Mouse (Mus musculus): Measurements from ENCODE around the gene Dgcr8.
A peak's percentile ranks its signal among the peaks of the same experiment; 100 is the strongest.

Gene Dgcr8

DNA sequence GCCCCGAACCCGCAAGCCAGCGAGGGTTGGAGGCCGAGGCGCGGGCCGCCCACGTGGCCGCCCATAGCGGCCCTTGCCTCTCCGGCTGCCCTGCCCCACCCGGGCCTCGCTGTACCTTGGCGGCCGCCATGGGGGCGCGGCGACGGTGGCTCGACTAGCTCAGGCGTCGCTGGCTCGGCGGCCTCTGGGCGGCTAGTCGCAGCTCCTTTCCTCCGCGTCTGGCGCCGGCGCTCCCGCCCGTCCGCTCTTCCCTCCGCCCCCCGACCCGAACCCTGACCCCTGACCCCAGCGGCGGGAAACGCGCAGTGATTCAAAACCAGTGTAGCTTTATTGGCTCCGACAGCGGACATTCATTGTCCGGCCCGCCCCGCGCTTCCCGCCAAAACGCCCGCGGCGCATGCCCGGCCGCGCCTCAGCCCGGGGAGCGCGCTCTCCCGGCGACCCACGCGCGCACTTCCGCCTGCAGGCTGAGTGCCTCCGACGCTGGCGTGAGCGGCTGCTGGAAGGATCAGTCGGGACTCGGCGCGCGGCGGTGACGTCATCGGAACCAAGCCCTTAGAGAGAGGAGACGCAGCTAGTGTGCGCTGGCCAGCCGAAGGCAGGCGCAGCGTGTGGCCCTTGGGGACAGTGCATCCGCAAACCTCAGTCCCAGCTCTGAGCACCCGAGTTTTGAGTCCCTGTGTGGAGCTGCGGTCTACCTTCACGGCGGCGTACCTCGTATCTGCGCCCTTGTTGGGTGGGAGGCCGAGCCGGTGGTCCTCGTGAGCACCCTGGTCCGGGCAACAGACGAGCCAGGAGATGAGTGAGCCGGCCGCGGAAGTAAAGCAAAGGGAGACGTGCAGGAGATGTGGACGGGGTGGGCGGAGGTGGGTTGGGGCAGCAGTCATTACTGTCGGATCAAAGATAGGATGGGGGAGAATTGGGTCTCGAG, 40.3 kb downstream of the Dgcr8 start, which contains the start of the genes Trmt2a and Ranbp1:
Gene Trmt2a (plus strand): TSS at position 247 of the 931 bp plus-strand sequence.
Gene Ranbp1 (minus strand): TSS at position 300 of the 931 bp plus-strand sequence.
- peak; percentile 99 to 100 for DNase-seq

DNA sequence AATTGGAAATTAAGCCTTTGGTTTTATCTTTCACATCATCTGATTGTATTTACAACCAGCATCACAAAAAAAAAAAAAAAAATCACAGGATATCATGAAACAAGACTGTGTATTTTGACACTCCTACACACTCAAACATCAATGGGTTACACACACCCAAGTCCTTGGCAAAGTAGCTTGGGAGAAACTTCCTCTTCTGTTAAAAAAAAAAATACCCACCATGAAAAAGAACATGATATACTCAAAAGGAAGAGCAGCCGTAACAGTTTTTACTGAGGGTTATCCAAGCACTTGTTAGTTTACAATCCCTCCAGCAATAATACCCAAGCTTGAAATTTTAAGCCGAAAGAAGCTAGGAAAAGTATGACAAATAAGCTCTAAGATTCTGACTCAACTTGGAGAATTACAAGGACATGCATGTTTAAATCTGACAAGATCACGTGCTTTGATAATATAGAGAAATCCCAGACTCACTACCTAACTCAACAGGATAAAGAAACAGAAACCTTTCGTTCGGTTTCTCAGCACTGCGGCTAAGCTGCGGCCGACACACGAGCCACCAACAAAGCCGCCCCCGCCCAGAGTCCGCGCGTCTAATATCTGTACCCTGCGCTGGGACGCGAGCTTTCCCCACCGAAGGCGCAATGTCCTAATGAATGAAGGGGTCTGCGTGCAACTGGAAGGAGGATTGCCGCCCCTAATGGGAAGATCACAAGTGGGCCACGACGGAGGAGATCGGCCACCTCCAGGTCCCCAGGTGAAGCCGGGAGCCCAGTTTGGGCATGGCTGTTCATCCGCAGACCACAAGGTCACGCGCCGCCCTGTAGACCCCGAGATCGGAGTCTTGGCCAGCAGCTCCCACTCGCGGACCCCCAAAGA, 41.3 kb downstream of the Dgcr8 start:
- DNase-seq: no peak

DNA sequence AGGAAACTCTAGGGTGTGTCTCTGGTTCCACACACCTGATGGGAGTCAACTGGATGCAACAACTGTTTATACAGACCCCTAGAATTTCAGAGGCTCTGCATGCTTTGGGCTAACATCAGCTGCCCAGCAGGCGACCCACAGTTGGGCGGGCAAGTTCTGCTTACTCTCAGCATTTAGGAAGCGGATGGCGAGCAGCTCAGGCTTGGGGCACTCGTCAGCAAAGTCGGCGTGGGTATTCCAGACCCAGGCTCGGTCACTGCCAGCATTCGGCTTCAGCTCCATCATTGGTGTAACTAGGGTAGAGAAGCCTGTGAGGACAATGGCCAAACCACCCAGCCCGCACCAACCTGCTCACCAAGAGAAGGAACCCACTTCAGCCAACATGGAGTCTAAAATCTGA, 47.5 kb downstream of the Dgcr8 start:
- peak in 1 of 2 experiments; percentile 25 for DNase-seq

DNA sequence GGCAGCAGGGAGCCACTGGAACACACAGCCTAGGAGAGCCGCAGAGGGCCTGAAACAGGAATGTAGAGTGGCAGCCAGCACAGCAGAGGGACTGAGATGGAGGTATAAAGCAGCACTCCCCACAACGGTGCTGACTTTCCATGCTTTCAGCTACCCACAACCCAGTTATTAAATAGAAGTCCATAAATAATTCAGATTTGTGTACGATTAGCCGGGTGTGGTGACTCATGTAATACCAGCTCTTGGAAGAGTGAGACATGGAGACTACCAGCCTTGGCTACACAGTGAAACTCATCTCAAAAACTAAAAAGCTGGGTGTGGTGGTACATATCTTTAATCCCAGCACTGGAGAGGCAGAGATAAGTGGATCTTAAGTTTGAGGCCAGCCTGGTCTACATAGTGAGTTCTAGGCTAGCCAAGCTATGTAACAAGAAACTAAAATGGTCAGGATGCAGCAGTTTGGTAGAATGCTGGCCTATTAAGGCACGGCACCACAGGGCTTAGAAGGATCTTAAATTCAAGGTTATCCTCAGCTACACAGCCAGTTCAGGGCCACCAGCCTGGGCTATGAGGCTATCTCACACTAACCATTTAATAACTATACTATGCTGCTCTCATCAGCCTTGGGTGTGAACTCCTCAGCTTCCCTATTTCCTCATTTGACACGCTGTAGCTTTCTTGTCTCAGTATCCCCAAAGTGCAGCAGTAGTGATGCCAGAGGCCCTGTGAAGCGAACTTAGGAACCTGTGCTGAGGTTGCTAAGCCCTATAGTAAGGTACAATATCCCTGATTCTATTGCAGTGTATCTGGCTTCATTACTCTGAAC, 52.2 kb downstream of the Dgcr8 start:
- DNase-seq: no peak

DNA sequence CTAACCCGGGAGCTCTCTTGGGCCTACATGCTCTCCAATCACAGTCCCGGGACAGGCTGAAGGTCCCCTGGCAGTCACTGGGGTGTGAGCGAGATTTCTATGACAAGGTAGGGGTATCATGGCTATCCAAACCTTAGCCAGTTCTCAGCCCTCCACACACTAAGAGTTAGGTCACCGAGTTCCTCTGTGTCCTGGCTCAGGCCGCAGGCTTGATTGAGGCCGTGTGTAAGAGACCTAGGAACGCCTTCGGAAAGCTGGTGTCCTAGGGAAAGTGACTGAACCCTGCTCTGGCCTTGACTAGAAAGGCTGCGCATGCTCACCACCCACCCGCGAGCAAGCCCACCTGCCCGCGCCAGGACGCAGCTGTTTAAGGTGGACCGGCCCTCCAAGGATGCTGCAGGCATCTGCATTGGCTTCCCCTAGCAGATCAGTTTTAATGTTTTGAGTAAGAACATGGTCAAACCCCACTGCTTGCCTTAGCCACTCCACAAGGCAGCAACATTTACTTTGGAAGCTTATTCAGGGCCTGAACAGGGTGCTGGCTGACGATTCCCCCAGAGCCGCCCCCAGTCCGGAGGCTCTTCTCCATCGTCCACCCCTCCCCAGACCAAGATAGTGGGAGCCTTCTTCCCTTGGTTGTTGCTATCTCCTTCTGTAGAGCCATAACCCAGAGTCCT, 53.5 kb downstream of the Dgcr8 start:
- peak; percentile 75 to 89 for DNase-seq

DNA sequence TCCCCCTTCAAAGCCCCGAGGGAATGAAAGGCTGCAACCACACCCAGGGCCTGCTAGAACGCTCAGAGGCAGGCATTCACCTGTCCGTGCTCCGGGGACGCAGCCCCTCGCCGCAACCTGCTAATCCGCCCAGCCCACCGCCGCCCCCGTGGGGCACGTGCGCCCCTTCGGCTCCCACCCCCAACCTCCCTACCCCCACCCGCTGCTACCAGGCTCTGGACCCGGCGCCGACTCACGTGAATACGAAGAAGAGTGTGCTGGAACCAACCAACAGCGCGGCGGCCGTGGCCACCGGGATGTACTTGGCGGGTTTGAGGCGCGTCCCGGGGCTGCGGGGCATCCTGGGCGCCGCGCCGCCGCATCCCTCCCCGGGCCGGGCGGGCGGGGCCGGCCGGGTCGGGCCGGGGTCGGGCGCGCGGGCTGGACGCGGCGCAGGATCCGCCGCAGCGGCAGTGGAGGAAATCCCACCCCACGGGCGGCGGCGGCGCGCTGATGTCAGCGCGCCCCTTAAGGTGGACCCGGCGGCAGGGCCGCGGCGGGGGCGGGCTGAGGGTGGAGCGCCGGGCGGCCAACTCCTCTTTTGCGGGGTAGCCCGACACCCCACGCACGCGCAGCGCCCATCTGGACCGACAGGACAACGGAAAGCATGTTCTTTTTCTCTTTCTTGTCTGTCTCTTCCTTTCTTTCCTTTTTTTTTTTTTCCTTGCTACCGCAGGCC, 54.2 kb downstream of the Dgcr8 start, which contains the start of gene Zdhhc8:
Gene Zdhhc8 (minus strand): TSS at position 466 of the 718 bp plus-strand sequence.
- peak; percentile 79 to 91 for DNase-seq

DNA sequence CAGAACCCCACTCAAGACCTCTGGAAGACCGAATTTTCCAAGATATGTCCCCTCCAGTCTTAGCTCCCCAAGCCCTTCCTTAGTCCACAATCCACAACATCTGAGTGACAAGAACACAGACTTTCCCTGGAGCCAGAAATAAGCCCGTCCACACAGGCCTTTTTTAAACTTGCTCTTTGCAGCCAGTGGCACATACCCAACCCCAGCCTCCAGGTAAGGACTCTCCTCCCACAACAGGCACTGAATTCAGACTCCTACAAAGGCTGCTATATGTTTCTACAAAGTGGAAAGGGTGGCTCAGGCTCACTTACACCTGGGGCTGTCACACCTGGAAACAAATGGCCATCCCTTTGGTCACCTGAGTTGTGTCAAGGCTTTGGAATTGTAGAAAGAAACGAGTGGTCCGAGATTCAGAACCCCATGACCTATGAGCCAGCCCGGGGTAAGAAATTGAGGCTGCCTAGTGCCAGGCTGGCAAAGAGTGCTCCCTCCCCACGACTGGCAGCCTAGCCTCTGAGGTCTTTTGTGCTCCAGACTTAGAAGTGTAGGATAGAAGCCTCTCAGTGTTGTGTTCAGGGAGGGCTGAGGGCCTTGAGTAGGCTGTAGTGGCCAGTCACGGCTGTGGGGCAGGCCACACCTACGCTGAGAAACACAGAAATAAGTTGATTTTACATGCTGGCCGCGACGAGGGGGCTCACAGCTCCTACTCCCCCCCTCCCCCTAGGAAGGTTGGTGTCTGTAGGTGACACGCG, 55.0 kb downstream of the Dgcr8 start:
- DNase-seq: no peak

DNA sequence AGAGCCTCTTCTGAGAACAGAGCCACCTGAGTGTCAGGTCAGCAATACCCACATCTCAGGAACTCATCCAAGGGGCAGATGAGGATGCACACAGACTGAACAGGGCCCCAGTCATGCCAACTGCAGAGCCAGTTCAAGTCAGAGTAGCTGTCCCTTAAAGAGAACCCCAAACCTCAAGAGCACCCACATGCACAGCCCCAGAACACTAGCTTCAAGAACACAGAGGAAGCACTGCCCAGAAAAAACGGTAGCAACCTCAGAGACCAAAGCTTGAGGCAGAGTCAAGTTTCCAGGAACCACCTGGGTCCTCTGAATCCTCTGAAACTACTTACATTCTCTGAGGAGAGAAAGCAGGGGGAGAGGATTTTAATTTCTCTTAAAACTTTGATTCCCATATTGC, 55.6 kb downstream of the Dgcr8 start:
- no peak for DNase-seq

DNA sequence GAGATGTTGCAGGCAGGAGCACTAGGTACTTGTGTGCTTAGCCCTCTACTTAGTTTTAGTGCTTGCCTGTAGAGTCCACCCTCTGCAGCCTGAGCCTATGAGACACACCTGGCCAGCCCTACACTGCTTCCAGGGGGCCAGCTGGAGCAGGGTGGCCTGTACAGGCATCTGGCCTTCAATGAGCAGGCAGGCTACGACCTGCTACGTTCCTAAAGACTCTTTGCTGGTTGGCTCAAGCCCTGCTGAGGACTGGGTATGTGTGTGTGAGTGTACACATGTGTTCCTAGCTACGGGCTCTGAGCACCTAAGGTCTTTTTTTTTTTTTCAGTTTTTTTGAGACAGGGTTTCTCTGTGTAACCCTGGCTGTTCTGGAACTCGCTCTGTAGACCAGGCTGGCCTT, 57.6 kb downstream of the Dgcr8 start:
- DNase-seq: no peak

DNA sequence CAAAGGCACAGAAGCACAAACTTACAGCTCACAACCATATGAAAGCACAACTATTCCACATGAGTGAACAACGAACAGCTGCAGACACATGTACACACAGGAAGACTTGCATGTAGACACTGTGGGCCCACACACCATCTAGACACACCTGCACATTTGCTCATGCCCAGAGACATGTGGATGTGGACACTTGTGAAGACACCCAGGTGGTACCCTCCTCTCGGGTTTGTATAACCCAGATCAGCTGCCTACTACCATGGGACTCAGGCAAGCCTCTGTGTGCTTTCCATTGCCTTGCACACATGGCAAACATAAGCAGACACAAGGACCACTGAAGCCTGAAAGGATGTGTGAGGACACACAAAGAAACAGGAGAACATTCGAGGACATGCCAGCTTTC, 58.0 kb downstream of the Dgcr8 start:
- no peak for DNase-seq

DNA sequence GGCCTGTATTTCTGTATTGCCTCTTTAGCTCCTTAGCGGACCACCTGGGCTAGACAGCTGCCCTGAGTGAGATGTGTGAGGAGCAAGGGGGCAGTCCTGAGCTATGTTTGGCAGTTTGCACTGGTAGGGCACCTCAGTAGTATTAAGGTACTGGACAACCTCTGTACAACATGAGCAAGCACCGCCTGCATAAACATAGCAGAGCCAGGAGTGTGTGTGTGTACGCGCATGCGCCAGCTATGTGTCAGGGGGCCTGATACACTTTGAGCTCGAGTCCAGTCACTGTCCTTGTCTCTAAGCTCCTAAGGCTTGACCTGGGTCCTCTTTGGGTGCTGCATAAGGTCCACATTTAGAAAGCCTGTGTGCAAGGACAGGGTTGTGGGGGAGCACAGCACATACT, 58.4 kb downstream of the Dgcr8 start:
- DNase-seq: no peak

DNA sequence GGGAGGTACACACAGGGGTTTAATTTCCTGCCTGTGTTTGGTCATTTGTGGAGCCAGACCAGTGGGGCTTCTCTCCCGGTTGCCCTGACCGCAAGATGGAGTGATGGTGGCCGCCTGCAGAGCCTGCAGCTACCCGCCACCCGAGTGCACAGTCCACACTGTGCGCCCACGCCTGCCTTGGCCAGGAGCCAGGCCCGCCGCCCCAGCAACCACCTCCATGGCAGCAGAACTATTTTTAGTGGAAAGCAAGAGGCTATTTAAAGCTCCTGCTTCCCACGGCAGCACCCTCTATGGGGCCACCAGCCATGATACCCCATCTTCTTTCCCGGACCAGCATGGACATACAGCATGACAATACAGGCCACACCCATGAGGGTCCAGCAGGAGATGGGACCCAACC, 59.4 kb downstream of the Dgcr8 start:
- peak in 1 of 2 experiments; percentile 14 for DNase-seq

DNA sequence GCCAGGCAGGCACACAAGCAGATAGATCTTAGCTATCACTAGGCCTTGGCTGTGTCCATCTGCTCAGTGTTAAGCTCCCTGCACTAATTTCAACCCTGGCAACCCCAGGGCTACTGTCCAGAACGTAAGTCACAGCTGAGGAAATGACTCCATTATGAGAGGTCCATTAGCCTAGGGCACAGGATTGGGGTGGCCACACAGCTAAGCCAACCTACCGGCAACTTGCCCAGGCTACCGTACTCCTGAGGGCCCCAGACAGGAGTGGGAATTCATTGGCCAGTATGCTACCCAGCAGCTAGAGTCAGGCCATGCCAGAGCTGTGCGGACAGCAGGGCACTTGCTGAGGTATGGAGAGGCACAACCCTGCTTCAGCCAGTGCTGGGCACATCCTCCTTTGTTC, 60.2 kb downstream of the Dgcr8 start:
- DNase-seq: no peak

DNA sequence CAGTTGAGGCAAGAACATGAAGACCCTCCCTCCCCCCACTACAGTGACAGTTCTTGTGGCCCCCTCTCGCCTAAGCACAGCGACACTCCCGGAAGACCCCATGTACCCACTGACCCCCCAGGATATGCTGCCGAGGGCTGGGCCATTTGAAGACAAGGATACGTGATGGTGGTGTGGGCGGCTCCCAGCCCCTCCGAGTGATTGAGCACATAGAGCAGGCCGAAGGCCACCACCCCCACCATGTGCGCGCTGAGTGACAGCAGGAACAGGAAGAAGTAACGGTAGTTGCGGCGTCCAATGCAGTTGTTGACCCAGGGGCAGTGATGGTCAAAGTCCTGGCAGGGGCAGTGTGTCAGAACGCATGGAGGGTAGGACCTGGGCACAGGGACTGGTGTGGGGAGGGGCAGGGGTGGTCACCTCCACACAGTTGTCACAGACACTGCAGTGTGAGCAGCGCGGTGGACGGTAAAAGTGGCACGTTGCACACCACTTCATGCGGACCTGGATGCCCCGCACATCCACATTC, 61.1 kb downstream of the Dgcr8 start:
- DNase-seq: no peak

DNA sequence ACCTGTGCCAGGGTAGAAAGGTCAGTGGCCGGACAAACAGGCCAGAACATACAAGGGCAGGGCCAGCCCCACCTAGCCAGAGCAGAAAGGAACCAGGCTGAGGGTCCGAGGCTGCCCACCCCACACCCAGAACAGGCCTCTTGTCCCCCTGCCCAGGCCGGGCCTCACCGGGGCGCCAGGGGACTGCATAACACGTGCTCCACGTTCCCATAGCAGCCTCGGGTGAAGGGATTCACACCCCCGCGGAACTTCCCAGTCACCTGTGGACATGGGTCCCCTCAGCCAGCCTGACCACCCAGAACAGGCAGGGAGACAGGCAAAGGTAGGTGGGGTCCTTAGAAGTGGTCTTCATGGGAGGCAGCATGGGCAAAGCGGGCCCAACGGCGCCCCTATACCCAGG, 61.9 kb downstream of the Dgcr8 start:
- no peak for DNase-seq

DNA sequence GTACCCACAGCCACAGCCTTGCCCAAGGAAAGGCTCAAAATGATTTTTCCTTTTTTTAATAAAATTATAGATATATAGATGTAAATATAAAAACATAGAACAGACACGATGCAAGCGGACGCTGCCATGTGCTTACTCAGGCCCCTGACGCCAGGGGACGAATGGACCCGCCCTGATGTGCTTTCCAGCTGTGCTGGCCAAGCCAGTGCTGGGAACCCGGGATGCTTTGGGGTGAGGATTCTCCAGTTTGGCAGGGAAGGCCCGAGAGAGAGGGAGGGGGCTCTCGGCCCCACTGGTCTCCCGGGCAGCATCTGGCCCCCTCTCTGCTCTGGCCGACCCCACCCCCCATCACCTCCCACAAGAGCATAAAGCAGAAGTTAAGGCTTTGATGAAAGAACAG, 66.9 kb downstream of the Dgcr8 start:
- no peak for DNase-seq

DNA sequence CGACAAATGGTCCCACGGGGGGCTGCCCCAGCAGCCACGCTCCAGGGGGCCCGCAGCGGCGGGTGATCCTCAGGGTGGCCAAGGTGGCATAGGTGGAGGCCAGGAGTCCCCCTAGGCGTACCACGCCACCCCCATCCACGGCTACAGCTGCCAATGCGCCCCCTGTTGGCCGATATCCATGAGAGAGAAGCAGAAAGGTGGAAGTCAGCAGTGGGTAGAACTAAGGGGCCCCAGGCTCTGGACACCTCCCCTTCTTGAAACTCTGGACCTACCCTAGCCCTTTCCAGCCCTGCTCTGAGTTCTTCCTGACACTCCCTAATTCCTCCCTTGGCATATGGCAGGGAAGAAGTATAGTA, 67.5 kb downstream of the Dgcr8 start:
- no peak for DNase-seq

DNA sequence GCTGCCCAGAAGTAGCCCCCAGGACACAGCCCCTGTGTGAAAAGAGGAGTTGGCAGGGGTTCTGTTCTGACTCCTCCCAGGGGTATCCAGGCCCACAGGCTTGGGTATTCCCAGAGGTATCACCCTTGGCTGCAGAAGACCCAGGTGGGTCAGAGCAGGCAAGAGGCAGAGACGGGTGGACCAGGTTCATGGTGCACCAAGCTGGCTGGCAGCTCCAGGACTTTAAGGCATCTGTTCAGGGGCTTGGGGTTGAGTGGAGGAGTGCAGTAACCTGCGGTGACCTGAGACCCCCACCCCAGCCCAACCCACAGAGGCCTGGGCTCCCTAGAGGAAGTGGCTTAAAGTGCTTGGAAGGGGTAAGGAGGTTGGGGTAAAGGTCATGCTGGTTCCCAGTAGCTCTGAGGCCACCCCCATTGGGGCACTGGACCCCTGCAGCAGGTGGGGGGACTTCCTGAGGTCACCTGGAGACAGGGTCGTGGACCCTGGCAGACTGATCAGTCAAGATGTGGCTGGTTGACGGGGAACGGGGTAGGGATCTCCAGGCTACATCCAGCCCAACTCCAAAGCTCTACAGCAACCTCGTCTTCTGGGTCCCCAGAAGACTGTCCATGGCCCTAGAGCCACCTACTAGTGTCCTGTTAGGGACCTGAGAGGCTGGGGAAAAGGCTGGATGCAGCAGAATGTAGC, 68.0 kb downstream of the Dgcr8 start:
- DNase-seq: no peak

DNA sequence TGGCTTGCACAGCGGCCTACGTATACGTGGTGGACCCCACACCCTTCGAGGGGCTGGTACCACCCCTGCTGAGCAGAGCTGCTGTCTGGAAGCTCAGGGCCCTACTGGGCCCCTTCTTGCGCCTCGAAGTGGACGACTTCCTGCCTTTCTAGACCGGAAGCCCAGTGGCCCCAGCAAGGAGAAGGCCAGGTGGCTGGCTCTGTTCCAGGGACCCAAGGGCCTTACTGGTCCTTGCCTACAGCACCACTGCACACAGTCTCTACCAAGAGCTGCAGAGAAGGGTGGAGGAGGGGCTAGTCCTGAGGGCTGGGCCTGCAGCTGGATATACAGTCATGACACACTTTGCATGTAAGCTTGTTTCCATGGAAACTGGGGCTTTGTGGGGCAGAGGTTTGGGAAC, 69.0 kb downstream of the Dgcr8 start:
- peak; percentile 35 to 57 for DNase-seq

DNA sequence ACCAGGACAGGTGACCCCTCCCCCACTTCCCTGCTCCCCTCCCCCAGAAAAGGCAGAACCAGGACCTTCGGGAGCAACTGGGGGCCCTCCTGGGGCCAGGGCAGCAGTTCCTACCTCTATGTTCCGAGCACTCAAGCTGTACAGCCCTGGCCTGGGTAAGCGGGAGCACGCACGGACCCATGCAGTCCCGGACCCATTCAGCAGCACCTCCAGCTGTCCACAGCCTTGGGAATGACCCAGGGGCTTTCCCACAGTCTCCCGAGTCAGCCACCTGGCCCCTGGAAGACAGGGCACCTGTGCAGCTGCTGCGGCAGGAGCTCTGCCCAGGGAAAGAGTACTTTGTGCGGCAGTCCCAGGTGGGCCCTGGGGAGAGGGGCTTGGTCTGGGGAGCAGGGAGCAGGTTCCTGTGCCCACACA, 70.5 kb downstream of the Dgcr8 start:
- DNase-seq: no peak
